Mouse (Mus musculus): Measurements from ENCODE around the gene Nos1. TPM values are rescaled to one million over a fixed set of nuclear protein-coding genes. Genes with fewer than 3 reads are reported as not detected.
A peak's percentile ranks its signal among the peaks of the same experiment; 100 is the strongest.

Nos1 gene
- total RNA-seq, 2 experiments from 2014 or later: 5.1 to 8.6 TPM

- no peak for DNase-seq
Observed at GRCm38 (mm10) chr5:117955675-117956420, 175.0 kb downstream of the Nos1 start.

GRCm38 (mm10) chr5:117964750-117965149, 183.9 kb downstream of the Nos1 start:
- no peak for DNase-seq

GRCm38 (mm10) chr5:117966956-117967355, 186.1 kb downstream of the Nos1 start:
- no peak for DNase-seq

GRCm38 (mm10) chr5:117967659-117968069, 186.8 kb downstream of the Nos1 start:
- no peak for DNase-seq

- no peak for DNase-seq
Observed at GRCm38 (mm10) chr5:117969681-117970427, 189.0 kb downstream of the Nos1 start.

GRCm38 (mm10) chr5:117976263-117976656, 195.4 kb downstream of the Nos1 start:
- no peak for DNase-seq

- peak; percentile 96 for DNase-seq
Observed at GRCm38 (mm10) chr5:117976657-117977500, 196.0 kb downstream of the Nos1 start, which contains the start of gene Fbxo21. Fbxo21 (plus strand) TSS chr5:117976730.

- no peak for DNase-seq
Observed at GRCm38 (mm10) chr5:117977501-117978158, 196.8 kb downstream of the Nos1 start.

GRCm38 (mm10) chr5:117978159-117978697, 197.4 kb downstream of the Nos1 start:
- no peak for DNase-seq

- DNase-seq: no peak
Observed at GRCm38 (mm10) chr5:117979082-117979481, 198.2 kb downstream of the Nos1 start.

GRCm38 (mm10) chr5:117980921-117981320, 200.1 kb downstream of the Nos1 start:
- DNase-seq: no peak

GRCm38 (mm10) chr5:117981943-117982342, 201.1 kb downstream of the Nos1 start:
- DNase-seq: no peak

GRCm38 (mm10) chr5:117986327-117986726, 205.5 kb downstream of the Nos1 start:
- no peak for DNase-seq

GRCm38 (mm10) chr5:117987891-117988290, 207.1 kb downstream of the Nos1 start:
- no peak for DNase-seq

- DNase-seq: no peak
Observed at GRCm38 (mm10) chr5:117988367-117988766, 207.5 kb downstream of the Nos1 start.

GRCm38 (mm10) chr5:117989773-117990172, 208.9 kb downstream of the Nos1 start:
- DNase-seq: no peak

- no peak for DNase-seq
Observed at GRCm38 (mm10) chr5:117990957-117991356, 210.1 kb downstream of the Nos1 start.

- no peak for DNase-seq
Observed at GRCm38 (mm10) chr5:117993550-117993949, 212.7 kb downstream of the Nos1 start.

GRCm38 (mm10) chr5:117995372-117995901, 214.6 kb downstream of the Nos1 start:
- DNase-seq: no peak

- DNase-seq: no peak
Observed at GRCm38 (mm10) chr5:117995911-117996310, 215.1 kb downstream of the Nos1 start.

- no peak for DNase-seq
Observed at GRCm38 (mm10) chr5:117996581-117996980, 215.7 kb downstream of the Nos1 start.
